Mouse (Mus musculus) retina, adult 2 months (tissue): ENCODE results near the gene Fam107b.
"Not testable (repeated sequence)": the region's sequence is repeated elsewhere in the genome, so short reads cannot be mapped to it uniquely, and the experiment has no call there.

Experiments
- DNase-seq: peaks from one replicate; pipeline ENCODE4 v3.0.0-alpha.2; 2012; ENCODE audit warnings: low read depth, low spot score

The Fam107b gene

GRCm38 (mm10) chr2:3658900-3659299 lies 88.6 kb downstream of the Fam107b start:
- DNase-seq = peak; percentile 81

- DNase-seq = no peak
These were observed 89.1 kb downstream of the Fam107b start for GRCm38 (mm10) chr2:3659300-3659910.

- DNase-seq = no peak
These were observed 93.8 kb downstream of the Fam107b start for GRCm38 (mm10) chr2:3664086-3664485.

- DNase-seq = no peak
These were observed 98.4 kb downstream of the Fam107b start for GRCm38 (mm10) chr2:3668682-3669081.

DNA sequence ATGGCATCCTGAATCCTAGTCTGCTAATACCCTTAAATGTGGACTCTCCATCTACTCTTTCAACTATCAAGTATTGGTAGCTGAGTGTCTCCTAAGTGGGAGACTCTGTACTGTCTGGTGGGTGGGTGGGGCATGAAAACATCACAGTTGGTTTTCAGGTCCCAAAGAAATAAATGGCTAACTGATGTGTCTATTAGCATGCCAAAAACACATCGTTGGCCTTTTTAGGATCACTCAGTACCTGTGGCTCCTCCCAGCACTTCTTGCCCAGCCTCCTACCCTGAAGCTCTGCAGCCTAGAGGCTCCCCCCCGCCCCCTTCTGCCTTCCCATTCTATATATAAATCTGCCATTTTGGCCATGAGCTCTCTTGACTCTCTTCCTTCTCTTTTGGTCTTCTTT lies 99.4 kb downstream of the Fam107b start:
- no peak for DNase-seq

- no peak for DNase-seq
These were observed 102.5 kb downstream of the Fam107b start for GRCm38 (mm10) chr2:3672654-3673367.

- no peak for DNase-seq
These were observed 105.2 kb downstream of the Fam107b start for GRCm38 (mm10) chr2:3675481-3675880.

DNA sequence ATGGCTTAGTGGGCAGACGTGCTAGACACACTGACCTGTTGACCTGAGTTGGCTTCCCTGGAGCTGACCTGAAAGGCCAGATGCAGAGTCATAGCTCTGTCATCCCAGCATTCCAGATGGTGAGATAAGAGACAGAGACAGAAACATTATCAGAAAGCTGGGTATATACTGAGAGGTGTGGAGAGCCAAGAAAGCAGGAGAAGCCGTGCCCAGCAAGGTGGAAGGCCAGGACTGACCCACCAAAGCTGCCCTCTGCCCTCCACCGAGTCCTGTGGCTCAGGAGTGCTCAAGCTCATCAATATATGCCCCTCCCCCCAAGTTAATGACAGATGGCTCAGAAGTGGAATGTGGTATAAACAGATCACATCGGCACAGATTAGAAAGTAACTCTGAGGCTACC lies 112.4 kb downstream of the Fam107b start:
- no peak for DNase-seq

GRCm38 (mm10) chr2:3683343-3683742 lies 113.1 kb downstream of the Fam107b start:
- DNase-seq = no peak

DNA sequence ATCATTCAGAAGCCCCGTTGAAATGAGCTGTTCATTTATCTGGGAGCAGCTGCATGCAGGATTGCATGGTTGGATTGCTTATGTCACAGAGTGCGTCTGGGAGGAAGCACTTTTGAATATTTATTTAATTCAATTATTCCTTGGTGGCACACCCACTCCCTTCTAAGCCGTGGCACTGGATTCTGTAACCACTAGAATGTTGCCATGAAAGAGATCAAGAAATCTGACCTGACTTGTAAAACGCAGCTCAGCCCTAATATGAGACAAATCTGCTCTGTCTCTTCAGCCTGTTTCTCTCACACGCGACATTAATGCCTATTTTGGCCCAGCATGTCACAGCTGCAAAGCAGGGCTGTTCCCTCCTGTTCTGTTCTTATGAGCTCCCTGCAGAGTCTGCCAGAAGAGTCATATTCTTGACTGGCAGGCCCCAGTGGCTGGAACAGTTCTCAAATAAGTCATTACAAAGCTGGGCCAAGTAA lies 113.5 kb downstream of the Fam107b start:
- no peak for DNase-seq

- DNase-seq = no peak
These were observed 119.9 kb downstream of the Fam107b start for GRCm38 (mm10) chr2:3690221-3690620.

- DNase-seq = no peak
These were observed 122.5 kb downstream of the Fam107b start for GRCm38 (mm10) chr2:3692833-3693232.

DNA sequence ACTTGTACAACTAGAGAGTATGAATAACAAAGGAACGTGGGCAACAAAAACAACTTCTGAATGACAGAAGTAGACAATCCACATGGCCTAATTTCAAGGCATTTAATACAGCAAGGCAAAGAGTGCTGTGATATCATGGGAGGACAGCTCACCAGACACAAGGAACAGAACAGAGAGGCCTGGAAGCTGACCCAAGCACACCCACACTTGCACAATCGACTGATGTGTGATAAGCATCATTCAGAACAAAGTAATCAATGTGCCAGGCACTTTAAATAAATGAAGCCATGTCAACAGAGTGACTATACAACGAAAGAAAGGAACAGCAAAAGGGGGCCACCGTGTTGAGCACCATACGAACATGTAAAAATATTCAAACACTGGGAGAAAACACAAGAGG lies 125.6 kb downstream of the Fam107b start:
- no peak for DNase-seq

GRCm38 (mm10) chr2:3700368-3700767 lies 130.1 kb downstream of the Fam107b start:
- no peak for DNase-seq

- DNase-seq = no peak
These were observed 132.4 kb downstream of the Fam107b start for GRCm38 (mm10) chr2:3702640-3703190.

DNA sequence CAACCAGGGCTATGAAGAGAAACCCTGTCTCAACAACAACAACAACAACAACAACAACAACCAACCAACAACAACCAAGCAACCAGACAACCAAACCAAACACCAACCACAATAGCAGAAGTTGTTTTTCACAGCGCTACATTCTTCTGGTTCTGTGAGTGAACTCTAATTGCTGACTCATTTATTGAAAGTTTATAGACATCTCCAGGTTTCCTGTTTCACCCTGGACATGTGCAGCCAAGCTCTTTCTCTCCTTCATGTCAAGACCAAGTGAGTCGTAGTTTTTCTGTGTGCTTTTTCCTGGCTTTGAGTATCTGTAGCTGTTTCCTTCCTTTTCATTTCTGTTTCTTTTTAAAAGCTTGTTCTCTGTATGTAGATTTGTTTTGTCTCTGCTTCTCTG lies 133.5 kb downstream of the Fam107b start:
- DNase-seq = no peak

- no peak for DNase-seq
These were observed 134.2 kb downstream of the Fam107b start for GRCm38 (mm10) chr2:3704311-3705162.

GRCm38 (mm10) chr2:3705283-3705682 lies 135.0 kb downstream of the Fam107b start:
- DNase-seq = not testable (repeated sequence)

DNA sequence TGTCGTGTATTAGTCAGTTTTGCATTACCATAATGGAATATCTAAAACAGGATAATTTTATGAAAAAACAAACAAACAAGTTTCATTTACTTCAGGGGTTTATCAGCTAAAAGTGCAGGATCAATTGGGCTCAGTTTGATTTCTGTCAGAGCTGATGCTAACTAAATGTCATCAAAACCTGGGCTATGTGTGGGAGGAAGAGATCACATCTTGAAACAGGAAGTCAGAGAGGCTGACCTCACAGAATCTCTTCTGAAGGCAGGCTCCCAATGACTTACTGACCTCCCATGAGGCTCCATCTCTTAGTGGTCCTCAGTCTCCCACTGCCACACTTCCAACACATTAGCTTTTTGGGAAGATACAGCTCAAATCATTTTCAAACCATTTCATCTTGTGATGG lies 136.9 kb downstream of the Fam107b start:
- DNase-seq = no peak

DNA sequence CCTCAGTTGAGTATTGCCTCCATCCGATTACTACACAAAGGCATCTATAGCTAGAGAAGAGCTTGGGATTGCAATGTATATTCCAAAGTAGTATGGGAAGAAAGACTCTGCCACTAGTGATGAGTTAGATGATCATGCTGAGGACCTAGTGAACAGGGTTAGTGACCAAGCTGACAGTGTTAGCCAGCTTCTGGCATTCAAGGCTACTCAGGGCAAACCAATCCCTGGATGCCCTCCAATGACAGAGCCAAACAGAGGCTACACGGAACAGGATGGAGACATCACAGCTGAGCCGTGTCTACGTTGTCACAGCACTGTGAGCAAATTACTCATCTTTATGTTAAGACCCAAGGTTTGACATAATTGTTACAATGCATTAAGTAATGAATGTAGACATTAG lies 138.3 kb downstream of the Fam107b start:
- DNase-seq = no peak

- no peak for DNase-seq
These were observed 139.6 kb downstream of the Fam107b start for GRCm38 (mm10) chr2:3709882-3710281.

- no peak for DNase-seq
These were observed 140.2 kb downstream of the Fam107b start for GRCm38 (mm10) chr2:3710521-3710920.
